Mouse (Mus musculus): ENCODE measurements at regions not wholly inside any gene's neighbourhood (a gene's known extent, or its start where the extent isn't known, plus 50 kb on each side); places are given as distances from the start of the nearest gene placed in this dataset.
A peak's percentile ranks its signal among the peaks of the same experiment; 100 is the strongest.

DNA sequence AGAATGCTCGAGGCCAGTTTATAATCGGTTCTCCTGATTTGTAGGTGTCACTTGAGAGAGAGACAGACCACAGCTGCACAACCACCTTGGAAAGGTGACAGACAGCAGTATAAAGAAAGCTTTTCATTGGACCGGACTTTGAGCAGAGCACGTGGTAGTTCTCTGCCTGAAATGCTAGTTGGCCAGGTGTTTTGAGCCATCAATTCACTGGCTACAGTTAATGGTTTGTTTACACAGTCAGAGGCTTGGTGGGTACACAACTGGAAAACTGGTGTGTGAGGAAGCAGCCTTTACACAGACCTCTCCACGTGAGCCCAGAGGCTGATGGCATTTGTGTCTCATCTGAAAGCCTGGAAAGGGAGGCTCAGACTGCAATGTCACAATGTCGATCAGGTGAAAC lies 130.8 kb upstream of the Fbxo11 start:
- H3K4me3 ChIP-seq (ENCODE audit: insufficient read depth, low read depth, low read length) = no peak overlapping the region
- peaks cover 5% of the 10 kb centered on the region; the same call in 1 of the 2 replicates for H3K4me1 ChIP-seq (ENCODE audit: control insufficient read depth, insufficient read depth, insufficient read length, low read length)
- no peak overlapping the region for H3K27ac ChIP-seq (replicated peaks; ENCODE audit: low read depth, low read length)

DNA sequence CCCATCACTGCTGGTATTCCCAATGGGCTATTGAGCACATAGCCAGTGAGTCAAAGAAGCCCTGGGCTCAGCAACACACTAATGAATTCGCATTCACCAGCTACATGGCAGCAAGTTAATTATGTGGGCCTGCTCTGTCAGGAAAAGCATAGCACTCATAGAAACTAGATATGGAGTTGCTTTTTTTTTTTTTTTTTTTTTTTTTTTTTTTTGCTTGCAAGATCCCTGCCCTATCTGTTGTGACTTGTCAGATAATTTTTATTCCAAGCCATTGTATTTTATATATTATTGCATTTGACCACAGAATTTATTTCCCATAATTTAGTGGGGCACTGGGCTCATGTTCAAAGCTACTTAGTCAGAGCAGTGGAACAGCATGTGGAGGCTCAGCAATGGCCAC lies 131.2 kb upstream of the Fbxo11 start:
- Histone ChIP-seq H3K4me3 (ENCODE audit: insufficient read depth, low read depth, low read length) (no peak overlapping the region), H3K27ac (replicated peaks; ENCODE audit: low read depth, low read length) (no peak overlapping the region), H3K4me1 (ENCODE audit: control insufficient read depth, insufficient read depth, insufficient read length, low read length) (peaks cover 5% of the 10 kb centered on the region; the same call in 1 of the 2 replicates)

DNA sequence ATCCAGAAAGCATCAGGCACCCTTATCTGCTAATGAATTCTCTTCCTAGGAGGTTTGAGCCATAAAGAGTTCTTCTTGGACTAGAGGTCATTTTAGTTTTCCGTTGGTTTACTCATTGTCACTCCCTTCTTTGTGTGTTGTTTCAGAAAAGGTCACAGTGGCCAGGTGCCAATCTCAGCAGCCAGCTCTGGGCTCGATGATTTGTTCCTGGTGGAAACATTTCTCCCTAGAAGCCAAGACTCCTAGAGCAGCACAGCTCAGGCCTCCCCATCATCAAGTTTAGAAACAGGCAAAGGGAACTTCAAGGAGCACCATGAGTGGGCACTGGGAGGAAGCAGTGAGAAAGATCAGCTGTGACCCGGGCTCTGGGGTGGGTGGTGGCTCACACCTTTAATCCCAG lies 132.3 kb upstream of the Fbxo11 start:
- Histone ChIP-seq H3K4me1 (ENCODE audit: control insufficient read depth, insufficient read depth, insufficient read length, low read length) (peaks cover 5% of the 10 kb centered on the region; the same call in 1 of the 2 replicates), H3K27ac (replicated peaks; ENCODE audit: low read depth, low read length) (no peak overlapping the region), H3K4me3 (ENCODE audit: insufficient read depth, low read depth, low read length) (no peak overlapping the region)

DNA sequence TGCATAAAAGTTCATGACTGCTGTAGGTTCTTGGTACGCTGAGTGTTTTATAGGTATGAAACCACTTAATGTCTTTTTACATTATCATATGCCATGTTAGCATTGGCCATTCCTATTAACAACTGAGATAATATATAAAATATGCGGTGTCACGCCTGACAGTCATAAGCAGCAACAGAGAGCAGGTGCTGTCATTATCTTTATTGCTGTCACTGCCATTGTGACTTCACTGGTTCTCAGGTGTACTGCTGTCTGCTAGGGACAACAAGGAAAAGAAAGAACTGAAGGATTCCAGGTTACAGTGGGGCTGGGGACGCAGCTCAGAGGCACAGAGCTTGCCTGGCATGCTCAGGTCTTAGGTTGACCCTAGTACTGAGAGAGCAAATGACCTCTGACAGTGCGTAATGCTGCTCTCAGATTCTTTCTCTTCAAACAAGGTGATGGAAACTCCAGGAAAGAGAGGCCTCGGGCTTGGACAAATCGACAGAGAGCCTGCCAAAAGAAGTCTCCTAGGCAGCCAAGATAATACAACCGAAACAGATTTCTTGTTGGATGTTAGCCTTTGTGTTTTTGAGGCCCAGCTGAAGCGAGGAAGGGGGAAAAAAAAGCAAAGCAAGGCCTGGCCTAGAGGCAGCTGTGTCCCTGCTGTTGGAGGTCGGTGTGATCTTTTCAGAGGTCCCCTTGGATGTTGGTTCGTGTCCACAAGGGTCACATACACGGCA lies 136.3 kb upstream of the Fbxo11 start:
- Histone ChIP-seq H3K4me3 (ENCODE audit: insufficient read depth, low read depth, low read length) (no peak overlapping the region), H3K27ac (replicated peaks; ENCODE audit: low read depth, low read length) (no peak overlapping the region), H3K4me1 (ENCODE audit: control insufficient read depth, insufficient read depth, insufficient read length, low read length) (no peaks in the 10 kb centered on the region)

DNA sequence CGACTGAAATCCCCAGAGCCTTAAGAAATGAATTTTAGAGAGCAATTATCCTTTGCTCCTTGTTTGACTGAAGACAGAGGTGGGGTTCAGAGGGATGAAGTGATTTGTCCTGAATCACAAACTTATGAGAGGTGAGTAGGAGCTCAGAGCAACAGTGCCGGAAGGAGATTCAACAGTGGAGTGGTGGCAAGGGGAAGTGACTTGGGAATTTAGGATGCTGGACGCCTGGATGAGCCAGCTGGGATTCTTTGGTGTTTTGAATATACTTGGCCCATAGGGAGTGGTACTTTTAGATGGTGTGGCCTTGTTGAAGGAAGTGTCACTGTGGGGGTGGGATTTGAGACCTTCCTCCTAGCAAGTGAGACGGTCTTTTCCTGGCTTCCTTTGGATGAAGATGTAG lies 137.1 kb upstream of the Fbxo11 start:
- Histone ChIP-seq H3K27ac (replicated peaks; ENCODE audit: low read depth, low read length) (no peak overlapping the region), H3K4me3 (ENCODE audit: insufficient read depth, low read depth, low read length) (no peak overlapping the region), H3K4me1 (ENCODE audit: control insufficient read depth, insufficient read depth, insufficient read length, low read length) (no peaks in the 10 kb centered on the region)

DNA sequence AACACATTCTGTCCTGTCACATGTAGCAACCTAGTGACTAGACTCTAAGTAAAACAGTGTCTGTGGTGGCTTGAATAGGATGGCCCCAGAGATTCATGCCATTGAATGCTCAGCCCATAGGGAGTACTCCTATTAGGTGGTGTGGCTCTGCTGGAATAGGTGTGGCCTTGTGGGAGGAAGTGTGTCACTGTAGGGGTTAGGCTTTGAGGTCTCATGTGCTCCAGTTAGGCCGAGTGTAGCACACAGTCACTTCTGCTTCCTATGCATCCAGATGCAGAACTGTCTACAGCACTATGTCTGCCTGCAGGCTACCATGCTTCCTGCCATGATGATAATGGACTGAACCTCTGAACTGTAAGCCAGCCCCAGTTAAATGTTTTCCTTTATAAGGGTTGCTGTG lies 144.5 kb upstream of the Fbxo11 start:
- Histone ChIP-seq H3K4me1 (ENCODE audit: control insufficient read depth, insufficient read depth, insufficient read length, low read length) (peaks cover 7% of the 10 kb centered on the region; the same call in 1 of the 2 replicates), H3K4me3 (ENCODE audit: insufficient read depth, low read depth, low read length) (no peak overlapping the region), H3K27ac (replicated peaks; ENCODE audit: low read depth, low read length) (no peak overlapping the region)

DNA sequence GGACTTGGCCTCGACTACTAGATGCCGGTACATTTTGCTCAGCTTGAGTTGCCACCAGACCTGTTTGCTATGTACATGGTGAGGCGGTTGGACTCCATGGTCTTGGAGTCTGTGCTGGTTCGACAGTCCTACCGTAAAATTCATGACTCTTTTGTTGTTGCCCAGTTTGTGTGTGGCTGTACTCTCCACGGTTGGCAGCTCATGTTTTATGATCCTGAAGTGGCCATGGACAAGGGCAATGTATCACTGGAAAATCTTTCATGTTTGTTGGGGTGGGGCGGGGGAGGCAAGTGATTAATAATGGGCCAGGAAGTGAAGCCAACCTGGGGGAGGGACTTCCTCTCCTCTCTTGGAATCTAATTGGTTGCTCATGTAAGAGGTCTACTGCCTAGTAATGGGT lies 147.0 kb upstream of the Fbxo11 start:
- H3K27ac ChIP-seq (replicated peaks; ENCODE audit: low read depth, low read length) = no peak overlapping the region
- no peak overlapping the region for H3K4me3 ChIP-seq (ENCODE audit: insufficient read depth, low read depth, low read length)
- peaks cover 11% of the 10 kb centered on the region; the same call in 1 of the 2 replicates for H3K4me1 ChIP-seq (ENCODE audit: control insufficient read depth, insufficient read depth, insufficient read length, low read length)

DNA sequence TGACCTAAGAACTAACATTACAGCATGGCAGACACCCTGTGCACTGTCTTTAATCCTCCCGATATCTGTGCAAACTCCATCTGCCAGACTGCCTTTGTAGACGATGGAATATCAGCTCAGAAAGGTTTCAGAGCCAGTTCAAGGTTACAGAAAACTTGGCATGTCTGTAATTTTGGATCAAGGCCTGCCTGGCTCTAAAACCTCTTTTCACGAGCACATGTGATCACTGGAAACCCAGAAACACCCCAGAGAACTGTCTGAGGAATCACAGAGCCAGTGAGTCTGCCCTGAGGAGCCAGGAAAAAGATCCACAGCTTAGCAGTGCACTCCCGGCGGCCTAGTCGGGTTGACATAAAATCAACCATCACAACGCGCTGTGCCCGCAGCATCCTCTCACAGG lies 149.7 kb upstream of the Fbxo11 start:
- Histone ChIP-seq H3K4me1 (ENCODE audit: control insufficient read depth, insufficient read depth, insufficient read length, low read length) (peaks cover 11% of the 10 kb centered on the region; the same call in 1 of the 2 replicates), H3K27ac (replicated peaks; ENCODE audit: low read depth, low read length) (no peak overlapping the region), H3K4me3 (ENCODE audit: insufficient read depth, low read depth, low read length) (no peak overlapping the region)

DNA sequence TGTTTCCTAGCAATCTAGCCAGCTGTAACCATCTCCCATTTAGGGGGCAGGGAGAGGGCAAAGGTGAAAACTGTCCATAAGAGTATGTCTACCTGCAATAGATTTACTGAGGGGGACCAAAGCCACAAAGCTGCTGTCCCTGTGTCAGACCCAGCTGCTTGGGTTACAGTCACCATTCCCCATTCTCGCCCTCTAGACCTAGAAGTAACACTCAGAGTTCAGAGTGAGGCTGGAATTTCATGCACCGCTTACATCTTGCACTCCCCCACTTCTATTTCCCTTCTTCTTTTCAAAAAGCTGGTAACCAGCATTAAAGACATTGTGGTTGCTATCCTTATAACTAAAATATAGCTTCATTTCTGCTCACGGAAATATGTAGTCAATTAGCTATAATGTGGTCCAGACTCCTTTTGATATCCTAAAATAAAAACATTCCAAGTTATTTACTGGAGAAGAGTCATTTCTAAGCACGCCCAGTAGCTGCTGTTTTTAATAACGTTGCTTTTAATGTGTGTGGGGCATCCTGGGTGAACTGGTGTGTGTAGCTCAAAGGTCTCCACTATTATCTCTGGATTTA lies 157.4 kb upstream of the Fbxo11 start:
- Histone ChIP-seq H3K27ac (replicated peaks; ENCODE audit: low read depth, low read length) (peak overlapping the region; percentile 80; the same call in 1 of the 2 replicates), H3K4me3 (ENCODE audit: insufficient read depth, low read depth, low read length) (no peak overlapping the region), H3K4me1 (ENCODE audit: control insufficient read depth, insufficient read depth, insufficient read length, low read length) (no peaks in the 10 kb centered on the region)

DNA sequence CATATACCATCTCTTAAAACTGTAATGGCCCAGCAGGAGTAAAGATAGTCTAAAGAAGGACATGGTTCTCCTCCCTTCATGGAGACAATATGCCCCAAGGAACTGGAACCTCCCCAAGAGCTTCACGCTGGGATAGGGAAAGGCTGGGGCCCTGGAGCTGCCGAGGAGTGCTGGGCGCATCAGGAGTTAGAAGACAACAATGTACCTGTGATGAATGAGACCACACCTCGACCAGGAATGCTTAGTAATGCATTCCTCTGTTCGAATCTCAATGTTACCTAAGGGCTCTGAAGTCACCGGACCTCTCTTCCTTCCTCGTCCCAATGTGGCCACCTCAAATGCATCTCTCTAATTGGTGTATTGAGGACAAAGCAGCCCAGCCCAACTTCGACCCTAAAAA lies 175.4 kb upstream of the Fbxo11 start:
- Histone ChIP-seq H3K4me1 (ENCODE audit: control insufficient read depth, insufficient read depth, insufficient read length, low read length) (no peaks in the 10 kb centered on the region), H3K4me3 (ENCODE audit: insufficient read depth, low read depth, low read length) (no peak overlapping the region)

DNA sequence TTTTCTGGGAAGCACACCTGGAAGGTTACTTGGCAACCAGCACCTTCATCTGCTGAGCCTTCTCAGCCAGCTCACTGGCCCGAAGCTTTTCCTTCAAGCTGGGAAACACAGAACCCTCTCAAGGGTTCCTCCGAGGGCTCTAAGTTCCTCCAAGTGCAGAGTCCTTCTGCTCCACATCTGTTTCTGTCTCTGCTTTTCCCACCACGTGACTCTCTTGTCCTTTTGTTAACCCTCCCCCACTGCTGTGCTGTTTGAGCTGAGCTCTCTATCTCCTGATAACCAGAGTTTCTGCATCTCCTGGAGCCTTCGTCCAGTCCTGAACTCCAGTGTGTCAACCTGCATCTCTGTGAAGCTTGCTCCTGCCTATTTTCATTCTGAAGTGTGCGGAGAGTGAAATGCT lies 183.5 kb upstream of the Fbxo11 start:
- H3K27ac ChIP-seq (replicated peaks; ENCODE audit: low read depth, low read length) = no peak overlapping the region
- H3K4me1 ChIP-seq (ENCODE audit: control insufficient read depth, insufficient read depth, insufficient read length, low read length) = no peaks in the 10 kb centered on the region
- H3K4me3 ChIP-seq (ENCODE audit: insufficient read depth, low read depth, low read length) = no peak overlapping the region

More for the DNA sequence above, 175.4 kb upstream of the Fbxo11 start:
- no peak overlapping the region for H3K27ac ChIP-seq (replicated peaks; ENCODE audit: low read depth, low read length)

DNA sequence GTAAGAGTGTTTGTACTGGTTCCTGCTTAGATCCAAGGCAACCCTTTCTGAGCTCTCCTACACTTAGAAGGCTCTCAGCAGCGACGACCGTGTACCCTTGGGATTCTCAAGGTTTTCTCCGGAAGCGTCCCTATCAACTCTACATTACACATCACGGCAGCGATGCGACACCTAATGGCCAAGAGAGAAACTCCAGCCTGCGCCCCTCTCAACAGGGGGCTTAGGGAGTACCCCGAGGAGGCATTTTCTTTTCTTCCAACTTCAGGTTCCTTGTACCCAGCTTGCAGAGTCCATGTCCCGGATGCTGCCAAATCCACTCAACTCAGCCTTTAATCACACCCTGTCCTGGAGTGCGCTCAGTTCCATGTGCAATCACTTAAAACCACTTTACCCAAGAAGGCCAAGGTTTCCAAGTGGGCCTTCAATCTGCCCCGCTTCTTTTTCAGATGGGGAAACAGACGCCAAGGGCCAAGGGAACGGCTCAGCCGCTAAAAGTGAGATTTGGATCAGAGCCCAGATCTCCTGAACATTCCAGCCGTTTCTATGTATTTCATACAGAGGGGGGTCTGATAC lies 186.9 kb upstream of the Fbxo11 start:
- Histone ChIP-seq H3K4me3 (ENCODE audit: insufficient read depth, low read depth, low read length) (peak overlapping the region; percentile 27), H3K27ac (replicated peaks; ENCODE audit: low read depth, low read length) (0 out of 2 replicates have a peak overlapping the region, but pooled peaks have one; percentile 6), H3K4me1 (ENCODE audit: control insufficient read depth, insufficient read depth, insufficient read length, low read length) (no peaks in the 10 kb centered on the region)

DNA sequence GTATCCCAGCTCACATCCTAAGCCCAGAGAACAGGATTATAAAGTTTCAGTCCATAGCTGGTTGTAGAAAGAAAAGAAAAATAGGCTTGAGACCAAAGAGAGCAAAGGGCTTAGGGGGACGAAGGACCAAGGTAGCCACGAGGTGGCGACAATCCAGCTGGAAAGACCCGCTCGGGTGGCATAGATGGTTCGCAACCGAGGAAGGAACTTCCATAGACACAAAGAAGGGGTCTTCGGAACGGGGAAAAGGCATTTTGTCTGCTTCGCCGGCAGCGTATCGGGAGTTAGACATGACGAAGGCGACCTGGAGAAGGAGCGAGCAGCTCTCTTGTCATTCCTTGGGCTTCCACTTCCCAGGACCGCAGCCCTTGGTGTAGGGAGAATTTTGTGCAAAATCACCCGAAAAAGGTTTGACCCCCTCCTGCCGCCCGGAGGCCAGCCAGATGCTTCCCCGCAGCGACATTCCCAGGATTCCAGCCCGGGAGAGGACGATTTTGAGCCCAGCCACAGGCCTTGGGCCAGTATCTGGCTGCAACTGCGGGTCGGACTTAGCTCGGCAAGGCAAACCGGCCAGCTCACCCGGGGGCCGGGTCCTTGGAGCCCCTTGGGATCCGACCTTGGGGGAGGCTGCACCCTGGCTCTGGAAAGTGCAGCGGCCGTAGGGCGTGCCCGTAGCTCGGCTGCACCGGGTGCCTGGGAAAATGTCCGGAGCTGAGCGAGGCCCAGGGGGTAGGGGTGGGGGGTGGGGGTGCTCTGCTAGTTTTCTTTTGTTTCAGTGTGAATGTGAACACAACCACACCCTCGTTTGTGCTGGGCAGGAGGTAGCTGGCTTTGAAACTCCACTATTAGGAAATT lies 184.5 kb upstream of the Foxn2 start:
- H3K4me3 ChIP-seq (ENCODE audit: insufficient read depth, low read depth, low read length) = peak overlapping the region; percentile 70
- peaks cover 6% of the 10 kb centered on the region for H3K4me1 ChIP-seq (ENCODE audit: control insufficient read depth, insufficient read depth, insufficient read length, low read length)
- H3K27ac ChIP-seq (replicated peaks; ENCODE audit: low read depth, low read length) = peak overlapping the region; percentile 93

DNA sequence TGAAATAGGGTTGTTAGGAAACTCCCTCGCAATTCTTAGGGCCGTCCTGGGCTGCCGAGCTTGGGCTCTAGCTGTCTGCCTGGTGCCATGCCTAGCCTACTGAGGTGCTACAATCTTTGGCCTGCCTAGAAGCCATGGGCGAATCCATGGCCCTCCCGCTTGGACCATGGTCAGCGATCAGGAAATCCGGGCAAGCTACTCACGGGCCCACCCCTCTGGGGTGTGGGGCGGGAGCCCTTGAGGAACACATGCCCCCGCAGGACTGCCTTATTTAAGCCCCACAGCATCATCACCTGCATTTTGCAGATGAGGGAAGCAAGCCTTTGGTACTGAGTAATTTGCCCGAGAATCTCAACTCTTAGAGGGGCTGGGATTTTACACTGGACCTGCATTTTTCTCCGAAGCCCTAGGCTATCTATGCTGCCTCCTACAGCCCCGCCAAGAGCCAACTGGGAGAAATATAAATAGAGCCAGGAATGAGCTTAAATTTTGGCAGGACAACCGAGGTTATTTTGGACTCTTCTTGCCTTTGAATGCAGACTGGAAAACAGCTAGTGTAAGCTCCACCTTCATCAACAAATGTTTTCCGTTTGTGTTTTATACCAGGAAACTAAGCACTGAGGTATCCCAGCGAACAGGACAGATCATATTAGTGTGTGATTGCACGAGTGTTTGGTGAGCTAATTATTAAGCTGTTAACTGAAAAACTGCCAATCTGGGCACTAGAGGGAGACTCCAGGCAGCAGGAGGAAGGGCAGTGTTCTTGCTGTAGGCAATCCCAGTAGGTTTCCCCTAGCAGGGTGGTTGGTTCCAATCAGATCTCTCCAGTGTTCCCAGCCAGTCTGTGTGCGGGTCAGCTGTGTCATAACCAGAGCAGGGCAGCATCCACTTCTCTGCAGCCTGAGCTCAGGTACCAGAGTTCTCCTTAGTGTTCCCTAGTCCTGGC lies 183.6 kb upstream of the Foxn2 start:
- peaks cover 6% of the 10 kb centered on the region for H3K4me1 ChIP-seq (ENCODE audit: control insufficient read depth, insufficient read depth, insufficient read length, low read length)
- H3K27ac ChIP-seq (replicated peaks; ENCODE audit: low read depth, low read length) = peak overlapping the region; percentile 93
- H3K4me3 ChIP-seq (ENCODE audit: insufficient read depth, low read depth, low read length) = peak overlapping the region; percentile 70
